Mouse (Mus musculus) erythroblast, embryonic 14.5 days (primary cell): ENCODE results near the gene Dpep1. TPM values are rescaled to one million over a fixed set of nuclear protein-coding genes. Genes with fewer than 3 reads are reported as not detected.
A peak's percentile ranks its signal among the peaks of the same experiment; 100 is the strongest.

Experiments
- H3K27me3 ChIP-seq: 2 replicates; pipeline ENCODE4 v1.6.1; 2012; ENCODE audit warnings: inconsistent platforms; ENCODE audit not compliant: control insufficient read depth
- H3K36me3 ChIP-seq: 2 replicates; pipeline ENCODE4 v1.6.1; 2012; ENCODE audit warnings: mild to moderate bottlenecking, inconsistent platforms; ENCODE audit not compliant: control insufficient read depth
- H3K4me1 ChIP-seq: 2 replicates; pipeline ENCODE4 v1.6.1; 2012; ENCODE audit warnings: inconsistent platforms; ENCODE audit not compliant: control insufficient read depth
- H3K4me3 ChIP-seq: replicated peaks from 2 replicates; pipeline ENCODE3; 2012; ENCODE audit warnings: moderate library complexity, mild to moderate bottlenecking, inconsistent platforms
- H3K9me3 ChIP-seq: 2 replicates; pipeline ENCODE4 v1.6.1; 2012; ENCODE audit warnings: low read length, inconsistent platforms, mixed read lengths; ENCODE audit not compliant: control insufficient read depth
- GATA1 ChIP-seq: IDR thresholded peaks from 2 replicates; pipeline ENCODE4 v1.6.1; 2012; ENCODE audit warnings: low read length, inconsistent platforms, mixed read lengths
- TAL1 ChIP-seq: IDR thresholded peaks from 3 replicates; pipeline ENCODE4 v1.6.1; 2012; ENCODE audit warnings: low read length, inconsistent platforms, mixed read lengths
- polyA plus RNA-seq: library from polyadenylated mRNA; stranded (reverse); fragments of >175 nt; gene quantifications from 2 replicates; pipeline ENCODE4 v1.2.3, GENCODE M21; 2012

The Dpep1 gene
- polyA plus RNA-seq, 1 experiment, result not detected

DNA sequence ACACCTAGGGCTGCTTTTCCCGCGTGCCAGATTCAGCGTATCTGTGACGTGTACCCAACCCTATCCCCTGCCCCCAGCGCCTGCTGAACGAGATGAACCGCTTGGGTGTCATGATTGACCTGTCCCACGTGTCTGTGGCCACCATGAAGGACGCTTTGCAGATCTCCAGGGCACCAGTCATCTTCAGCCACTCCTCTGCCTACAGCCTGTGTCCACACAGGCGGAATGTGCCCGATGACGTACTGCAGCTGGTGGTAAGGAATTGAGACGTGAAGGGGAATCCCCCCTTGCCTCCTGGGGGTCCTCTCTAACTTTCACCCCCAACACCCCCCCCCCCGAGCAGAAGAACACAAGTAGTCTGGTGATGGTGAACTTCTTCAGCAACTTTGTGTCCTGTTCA is 13.8 kb downstream of the Dpep1 start:
- Histone ChIP-seq H3K4me3 (no peak overlapping the region), H3K4me1 (peaks cover 22% of the 10 kb centered on the region), H3K36me3 (peaks cover 22% of the 10 kb centered on the region), H3K27me3 (peaks cover 13% of the 10 kb centered on the region), H3K9me3 (peaks cover 8% of the 10 kb centered on the region)
- no peak for TF ChIP-seq TAL1
- TF ChIP-seq GATA1, result no peak

DNA sequence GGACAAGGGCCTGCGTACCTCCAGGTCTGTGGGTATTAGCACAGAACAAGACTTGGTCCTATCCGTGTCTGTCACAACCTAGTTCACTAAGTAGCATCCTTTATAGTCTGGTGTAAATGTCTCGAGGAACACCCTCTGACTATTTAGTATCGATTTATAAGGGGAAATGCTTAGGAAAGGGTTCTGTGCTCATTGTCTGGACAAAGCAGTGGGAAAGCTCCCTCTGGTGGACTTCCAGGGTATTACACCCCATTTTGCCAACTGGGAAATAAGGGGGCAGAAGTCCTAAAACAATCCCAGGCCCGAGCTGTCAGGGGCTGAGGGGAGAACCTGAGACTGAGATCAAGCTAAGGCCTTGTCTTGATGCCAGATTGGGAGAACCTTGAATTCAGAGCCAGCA is 16.2 kb downstream of the Dpep1 start:
- TF ChIP-seq TAL1 (no peak), GATA1 (no peak)
- Histone ChIP-seq H3K27me3 (peaks cover 13% of the 10 kb centered on the region), H3K4me1 (peaks cover 9% of the 10 kb centered on the region), H3K36me3 (peaks cover 45% of the 10 kb centered on the region), H3K9me3 (peaks cover 1% of the 10 kb centered on the region), H3K4me3 (no peak overlapping the region)

DNA sequence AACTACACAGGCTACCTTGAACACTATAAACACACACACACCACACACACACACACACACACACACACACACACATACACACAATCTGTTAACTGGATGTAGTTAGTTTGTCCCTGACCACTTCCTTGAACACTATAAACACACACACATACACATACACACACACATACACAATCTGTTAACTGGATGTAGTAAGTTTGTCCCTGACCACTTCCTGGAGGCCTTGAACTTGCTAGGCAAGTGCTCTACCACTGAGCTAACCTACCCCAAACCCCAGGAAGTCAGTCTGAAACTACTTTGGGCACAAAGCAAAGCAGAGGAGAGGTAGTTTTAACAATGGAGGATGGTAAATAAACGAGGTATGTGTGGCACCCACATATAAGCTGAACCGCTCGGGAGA is 17.5 kb downstream of the Dpep1 start:
- Histone ChIP-seq H3K4me1 (peaks cover 2% of the 10 kb centered on the region), H3K27me3 (peaks cover 13% of the 10 kb centered on the region), H3K36me3 (peaks cover 57% of the 10 kb centered on the region), H3K9me3 (no peaks in the 10 kb centered on the region), H3K4me3 (no peak overlapping the region)
- TF ChIP-seq GATA1 (no peak), TAL1 (no peak)

DNA sequence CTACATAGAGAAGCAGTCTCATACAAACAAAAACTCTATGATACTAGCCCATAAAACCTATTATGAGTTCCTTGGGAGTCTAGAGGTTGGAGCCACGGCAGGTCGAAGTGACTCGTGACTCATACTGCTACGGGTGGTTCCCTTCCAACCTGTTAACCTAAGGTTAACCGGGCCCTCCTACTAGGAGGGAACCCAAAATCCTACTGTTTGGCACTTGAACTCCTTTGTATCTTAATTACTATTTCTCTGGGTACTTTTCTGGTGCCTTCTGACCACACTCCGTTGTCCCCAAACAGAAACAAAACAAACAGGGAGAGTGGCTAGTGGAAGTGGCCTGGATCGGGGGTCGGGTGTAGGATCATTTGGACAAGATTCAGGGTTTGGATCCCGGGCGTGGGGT is 25.8 kb downstream of the Dpep1 start:
- TF ChIP-seq GATA1 (no peak), TAL1 (no peak)
- Histone ChIP-seq H3K36me3 (peaks cover 43% of the 10 kb centered on the region), H3K4me3 (peak overlapping the region; percentile 83), H3K27me3 (peaks cover 17% of the 10 kb centered on the region), H3K4me1 (peaks cover 31% of the 10 kb centered on the region), H3K9me3 (no peaks in the 10 kb centered on the region)

DNA sequence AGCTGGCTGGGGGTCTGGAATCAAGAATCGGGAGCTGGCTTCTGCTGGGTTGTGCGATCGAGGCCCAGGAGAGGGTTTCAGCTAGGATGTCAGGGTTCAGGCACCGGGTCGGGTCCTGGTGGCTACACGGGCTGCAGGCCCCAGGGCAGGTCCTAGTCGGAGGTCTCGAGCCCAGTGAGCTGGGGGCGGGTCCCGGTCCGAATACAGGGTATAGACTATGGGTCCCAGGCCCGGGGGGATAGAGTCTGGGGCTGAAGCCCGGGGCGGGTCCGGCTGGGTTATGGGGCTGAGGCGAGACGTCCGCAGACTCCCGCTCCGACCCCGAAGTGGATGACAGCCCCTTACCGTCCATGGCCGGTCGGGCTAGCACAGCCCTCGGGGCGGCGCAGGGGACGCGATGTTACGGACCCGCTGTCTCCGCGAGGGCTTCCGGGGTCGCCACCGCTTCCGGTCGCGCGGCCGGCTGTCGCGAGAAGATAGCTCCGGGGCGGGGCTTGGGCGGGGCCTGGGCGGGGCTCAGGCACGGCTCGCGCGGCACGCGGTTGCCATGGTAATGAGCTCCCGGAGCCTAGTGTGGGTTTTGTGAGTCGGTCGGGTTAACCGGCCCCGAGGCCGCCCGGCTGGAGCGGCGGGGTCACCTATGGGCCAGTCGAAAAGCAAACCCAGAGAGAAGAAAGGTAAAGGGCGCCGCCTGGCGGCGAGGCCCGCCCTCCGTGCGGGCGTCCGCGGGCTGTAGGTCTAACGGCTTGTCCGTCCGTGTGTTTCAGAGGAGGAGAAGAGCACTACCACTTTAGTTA is 26.5 kb downstream of the Dpep1 start, which contains the start of the genes Chmp1a and Spata33:
Gene Chmp1a (minus strand): TSS at position 443 of the 797 bp plus-strand sequence.
Gene Spata33 (plus strand): TSS at position 512 of the 797 bp plus-strand sequence.
- Histone ChIP-seq H3K27me3 (peaks cover 17% of the 10 kb centered on the region), H3K4me1 (peaks cover 31% of the 10 kb centered on the region), H3K4me3 (peak within 1 kb of the TSS; percentile 83), H3K36me3 (peaks cover 36% of the 10 kb centered on the region), H3K9me3 (no peaks in the 10 kb centered on the region)
- TF ChIP-seq GATA1, result no peak
- TF ChIP-seq TAL1, result no peak

DNA sequence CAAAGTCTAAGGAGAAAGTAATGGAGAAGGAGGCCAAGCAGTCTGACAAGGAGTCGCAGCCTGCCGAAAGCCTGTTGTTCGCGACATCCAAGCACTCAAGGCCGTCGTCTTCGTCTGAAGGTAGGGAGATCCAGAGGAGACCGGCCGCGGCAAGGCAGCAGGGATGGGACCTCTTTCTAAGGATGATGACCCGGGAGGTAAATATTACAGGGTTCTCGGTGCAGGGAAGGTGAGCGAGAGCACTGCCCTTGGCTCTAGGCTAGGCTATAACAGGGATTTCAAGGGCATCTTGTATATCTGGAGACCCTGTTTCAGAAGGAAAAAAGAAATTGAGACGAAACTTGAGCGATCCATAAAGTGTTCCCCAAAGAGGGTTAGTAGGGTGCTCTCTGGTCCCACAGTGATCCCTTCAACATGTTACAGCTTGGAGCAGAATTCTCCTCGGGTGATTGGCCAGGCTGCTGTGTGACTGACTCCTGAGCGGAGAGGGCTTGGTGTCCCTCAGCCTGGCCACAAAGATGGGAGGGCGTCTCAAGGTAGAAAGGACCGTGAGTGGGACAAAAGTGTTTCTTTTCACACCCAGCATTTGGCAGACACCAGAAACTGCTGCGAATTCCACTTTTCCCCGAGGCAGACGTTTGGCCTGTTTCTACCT is 27.2 kb downstream of the Dpep1 start:
- TF ChIP-seq TAL1 (no peak), GATA1 (no peak)
- H3K36me3 ChIP-seq, result peaks cover 29% of the 10 kb centered on the region
- H3K4me3 ChIP-seq, result peak overlapping the region; percentile 83
- H3K9me3 ChIP-seq, result no peaks in the 10 kb centered on the region
- peaks cover 31% of the 10 kb centered on the region for H3K4me1 ChIP-seq
- peaks cover 17% of the 10 kb centered on the region for H3K27me3 ChIP-seq

DNA sequence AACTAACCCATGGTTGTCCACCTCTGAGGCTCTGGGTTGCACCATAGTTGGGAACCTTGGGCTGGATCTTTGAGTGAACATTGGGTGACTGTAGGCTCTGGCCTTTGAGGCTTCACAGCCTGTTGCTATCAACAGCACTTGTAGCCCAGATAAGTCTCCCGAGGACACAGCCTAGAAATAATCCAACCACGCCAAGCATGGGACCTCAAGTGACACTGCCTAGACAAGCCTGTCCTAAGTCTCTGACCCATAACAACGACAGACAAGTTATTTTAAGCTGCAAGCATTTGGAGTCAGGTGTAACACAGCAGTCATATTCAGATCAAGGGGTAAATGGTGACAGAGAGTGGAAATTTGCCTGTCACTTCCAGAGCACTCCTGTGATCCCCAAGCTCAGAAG is 29.4 kb downstream of the Dpep1 start:
- Histone ChIP-seq H3K36me3 (peaks cover 7% of the 10 kb centered on the region), H3K4me1 (peaks cover 31% of the 10 kb centered on the region), H3K9me3 (no peaks in the 10 kb centered on the region), H3K27me3 (peaks cover 17% of the 10 kb centered on the region), H3K4me3 (no peak overlapping the region)
- TF ChIP-seq TAL1 (no peak), GATA1 (no peak)

DNA sequence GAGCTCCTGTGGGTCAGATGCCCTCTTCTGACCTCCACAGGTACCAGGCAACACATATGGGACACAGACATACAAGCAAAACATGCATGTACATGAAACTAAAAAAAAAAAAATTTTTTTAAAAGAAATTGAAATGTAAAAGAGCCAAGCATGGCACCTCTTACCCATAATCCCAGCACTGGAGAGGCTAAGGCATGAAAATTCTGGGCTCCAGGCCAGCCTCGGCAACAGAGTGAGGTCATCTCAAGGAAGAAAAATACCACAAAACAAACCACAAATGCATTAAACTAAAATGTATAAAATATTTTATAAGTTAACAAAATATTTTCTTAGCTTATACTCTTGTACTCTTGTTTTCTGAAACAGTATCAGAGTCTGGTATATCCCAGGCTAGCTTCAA is 34.9 kb downstream of the Dpep1 start:
- H3K9me3 ChIP-seq, result no peaks in the 10 kb centered on the region
- H3K27me3 ChIP-seq, result no peaks in the 10 kb centered on the region; the same call in none of the 2 replicates

More for the DNA sequence above, 34.9 kb downstream of the Dpep1 start:
- TF ChIP-seq TAL1 (no peak), GATA1 (no peak)
- Histone ChIP-seq H3K4me3 (no peak overlapping the region), H3K4me1 (peaks cover 21% of the 10 kb centered on the region), H3K36me3 (no peaks in the 10 kb centered on the region)
